Mouse (Mus musculus): ENCODE data around the gene Cfap46.

DNA sequence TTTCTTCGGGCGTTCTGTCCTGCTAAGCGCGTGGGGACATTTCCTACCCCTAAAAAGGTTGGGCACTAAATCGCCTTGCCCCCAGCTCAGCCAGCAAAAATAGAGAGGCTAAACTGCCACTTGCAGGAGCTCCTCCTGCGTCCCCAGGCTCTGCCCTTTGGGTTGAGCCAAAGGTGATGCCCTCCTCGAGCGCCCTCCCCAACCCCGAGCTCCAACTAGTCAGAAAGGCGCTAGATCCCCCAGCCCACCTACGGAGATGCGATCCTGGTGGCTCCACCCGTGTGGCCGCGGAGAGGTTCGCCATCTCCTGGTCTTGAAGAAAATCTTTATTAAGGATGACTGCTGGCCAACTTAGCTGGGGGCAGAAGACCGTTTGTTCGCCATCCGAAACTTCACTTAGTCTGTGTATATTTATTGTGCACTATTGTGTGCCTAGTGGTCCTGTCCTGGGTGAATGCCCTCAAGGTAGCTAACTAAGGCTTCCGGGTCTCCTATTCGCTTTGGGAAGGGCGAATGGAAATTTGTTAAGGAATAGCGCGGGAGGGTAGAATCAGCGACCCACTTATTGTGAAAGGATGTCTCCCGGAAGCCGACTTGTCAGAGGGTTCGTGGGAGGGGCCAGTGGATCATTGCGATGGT lies 98.3 kb downstream of the Cfap46 start:
- TF ChIP-seq POLR2A (IDR thresholded peaks at IDR 0.05; ENCODE audit: low read depth, low read length) (no peak), CTCF (IDR thresholded peaks at IDR 0.05; ENCODE audit: extremely low read depth, insufficient read length, insufficient replicate concordance, low read depth, low read length) (no peak)
